In genomic region chr16:36941895-36942294, GRCm38 (mm10) we compare ENCODE assay signal across 22 mouse cellular contexts. TPM values are rescaled to one million over a fixed set of nuclear protein-coding genes. Genes with fewer than 3 reads are reported as not detected.
A peak's percentile ranks its signal among the peaks of the same experiment; 100 is the strongest.
DNase-seq lines count a peak whose midpoint lies in the region; ATAC-seq and TF ChIP-seq lines count a peak whose summit lies in the region.
"Had no signal": no experiment of that assay in that cellular context is flagged by ENCODE, and none has a peak within 500 bp of the region (broad histone marks: within the 10 kb centered on the region; RNA-seq: fewer than 3 reads in every experiment).

No protein-coding gene starts in this region.

- TF ChIP-seq CTCF in liver, adult 2 months (IDR thresholded peaks at IDR 0.05; ENCODE audit: low read depth, low read length), result no peak
- no peak for TF ChIP-seq CTCF in Patski (IDR thresholded peaks at IDR 0.05)

- no peaks in the 10 kb centered on the region for H3K36me3 ChIP-seq in forebrain, embryonic 14.5 days (ENCODE audit: control insufficient read depth, insufficient read depth, low read length)
- H3K36me3 ChIP-seq in forebrain, embryonic 12.5 days (replicated peaks), result no peaks in the 10 kb centered on the region
- no peaks in the 10 kb centered on the region; the same call in 1 of the 2 replicates for H3K36me3 ChIP-seq in liver, adult 2 months (ENCODE audit: control insufficient read depth, insufficient read depth, low read length)
- H3K36me3 ChIP-seq in macrophage (ENCODE audit: inconsistent target), result peaks cover 42% of the 10 kb centered on the region; the same call in 1 of the 2 replicates
- H3K36me3 ChIP-seq: embryonic facial prominence, embryonic 12.5 days; forebrain, embryonic 15.5 days; hindbrain, embryonic 12.5 days; liver, embryonic 12.5 days; midbrain, embryonic 13.5 days had no signal

- WGBS in forebrain, embryonic 14.5 days, result 31% methylated on average over 4 of the region's 4 CpGs
- 67% methylated on average over 4 of the region's 4 CpGs for WGBS in forebrain, embryonic 12.5 days
- 50% methylated on average over 4 of the region's 4 CpGs for WGBS in liver, adult 2 months
- WGBS in macrophage (ENCODE audit: missing documents), result 90% methylated on average over 4 of the region's 4 CpGs

- in situ Hi-C loops in Patski (cut with MboI; ENCODE audit: low pct_unique_long_range_greater_than_20kb), result no loop called here

- no peaks in the 10 kb centered on the region for H3K9me3 ChIP-seq in forebrain, embryonic 14.5 days (replicated peaks; ENCODE audit: control insufficient read depth, low read length)
- H3K9me3 ChIP-seq in forebrain, embryonic 12.5 days, result no peaks in the 10 kb centered on the region
- H3K9me3 ChIP-seq: embryonic facial prominence, embryonic 12.5 days; forebrain, embryonic 15.5 days; hindbrain, embryonic 12.5 days; liver, embryonic 12.5 days; midbrain, embryonic 13.5 days had no signal

- POLR2A ChIA-PET in Patski (lab: Charles Lee), result no interaction called here

- no peak for TF ChIP-seq POLR2A in liver, adult 2 months (IDR thresholded peaks at IDR 0.05; ENCODE audit: extremely low read depth, insufficient read depth, low read length)

- H3K27me3 ChIP-seq in forebrain, embryonic 14.5 days (replicated peaks; ENCODE audit: control insufficient read depth, insufficient read depth, low read length), result no peaks in the 10 kb centered on the region
- H3K27me3 ChIP-seq in forebrain, embryonic 12.5 days, result no peaks in the 10 kb centered on the region
- no peaks in the 10 kb centered on the region for H3K27me3 ChIP-seq in liver, adult 2 months (ENCODE audit: control insufficient read depth, insufficient read depth, low read length)
- no peaks in the 10 kb centered on the region for H3K27me3 ChIP-seq in Patski
- H3K27me3 ChIP-seq: embryonic facial prominence, embryonic 12.5 days; forebrain, embryonic 15.5 days; hindbrain, embryonic 12.5 days; liver, embryonic 12.5 days; midbrain, embryonic 13.5 days had no signal

- no peak overlapping the region for H3K4me2 ChIP-seq in forebrain, embryonic 14.5 days (ENCODE audit: low read length)
- H3K4me2 ChIP-seq in forebrain, embryonic 12.5 days, result no peak overlapping the region
- H3K4me2 ChIP-seq: embryonic facial prominence, embryonic 12.5 days; forebrain, embryonic 15.5 days; hindbrain, embryonic 12.5 days; liver, embryonic 12.5 days; midbrain, embryonic 13.5 days had no signal

- H3K4me1 ChIP-seq in forebrain, embryonic 14.5 days (ENCODE audit: control insufficient read depth, insufficient read depth, low read length), result peaks cover 4% of the 10 kb centered on the region; the same call in 1 of the 2 replicates
- H3K4me1 ChIP-seq in forebrain, embryonic 12.5 days, result peaks cover 8% of the 10 kb centered on the region
- H3K4me1 ChIP-seq in liver, adult 2 months (ENCODE audit: control insufficient read depth, insufficient read depth, low read length), result peaks cover 5% of the 10 kb centered on the region
- H3K4me1 ChIP-seq: embryonic facial prominence, embryonic 12.5 days had no signal

- H3K4me3 ChIP-seq in forebrain, embryonic 14.5 days (ENCODE audit: low read depth, low read length), result no peak overlapping the region
- no peak overlapping the region for H3K4me3 ChIP-seq in forebrain, embryonic 12.5 days (replicated peaks)
- H3K4me3 ChIP-seq in liver, adult 2 months (ENCODE audit: insufficient read depth, low read depth, low read length), result no peak overlapping the region
- H3K4me3 ChIP-seq in macrophage (ENCODE audit: inconsistent target), result no peak overlapping the region
- H3K4me3 ChIP-seq: embryonic facial prominence, embryonic 12.5 days; erythroblast, embryonic 14.5 days; forebrain, embryonic 15.5 days; hindbrain, embryonic 12.5 days; layer of hippocampus, adult 2 months; liver, embryonic 12.5 days; midbrain, embryonic 13.5 days had no signal

- no peak overlapping the region for H3K27ac ChIP-seq in forebrain, embryonic 14.5 days (ENCODE audit: low read depth, low read length)
- H3K27ac ChIP-seq in forebrain, embryonic 12.5 days, result no peak overlapping the region
- peak overlapping the region; percentile 29; the same call in 1 of the 2 replicates for H3K27ac ChIP-seq in liver, adult 2 months (replicated peaks; ENCODE audit: insufficient read depth, low read depth, low read length)
- H3K27ac ChIP-seq in macrophage, result peak overlapping the region; percentile 52
- H3K27ac ChIP-seq: embryonic facial prominence, embryonic 12.5 days; forebrain, embryonic 15.5 days; hindbrain, embryonic 12.5 days; layer of hippocampus, adult 2 months; liver, embryonic 12.5 days; midbrain, embryonic 13.5 days had no signal

- CTCF ChIA-PET in Patski (lab: Charles Lee), result no interaction called here

- H3K9ac ChIP-seq in forebrain, embryonic 14.5 days (ENCODE audit: low read length), result no peak overlapping the region
- H3K9ac ChIP-seq in forebrain, embryonic 12.5 days, result no peak overlapping the region
- no peak overlapping the region for H3K9ac ChIP-seq in liver, adult 2 months (ENCODE audit: low read depth, low read length)
- H3K9ac ChIP-seq: embryonic facial prominence, embryonic 12.5 days; forebrain, embryonic 15.5 days; hindbrain, embryonic 12.5 days; liver, embryonic 12.5 days; midbrain, embryonic 13.5 days had no signal

- peak; percentile 14 for DNase-seq in forebrain, embryonic 14.5 days (ENCODE audit: low spot score)
- DNase-seq in liver, adult 2 months (ENCODE audit: extremely low read depth, low read depth, low spot score), result peak; percentile 64
- DNase-seq in liver, result no peak
- peak; percentile 12 for DNase-seq in Patski (ENCODE audit: low read depth, low spot score)
- no peak for DNase-seq in kidney, adult 8-10 months
- DNase-seq in kidney, adult 11 months, result no peak
- DNase-seq: cerebellum, adult 9-11 months; gastrocnemius, postnatal 14 days; kidney, adult 18-20 months; layer of hippocampus, postnatal 36 days; right cerebral cortex, postnatal 25 days had no signal

- no peak for ATAC-seq in forebrain, embryonic 14.5 days
- ATAC-seq in forebrain, embryonic 12.5 days (ENCODE audit: low FRiP score), result no peak
- no peak for ATAC-seq in Patski
- ATAC-seq: forebrain, embryonic 15.5 days; liver, embryonic 12.5 days; midbrain, embryonic 13.5 days had no signal

- no peaks in the 10 kb centered on the region; the same call in 1 of the 2 replicates for H3K79me2 ChIP-seq in liver, adult 2 months (ENCODE audit: control insufficient read depth, insufficient read depth, low read length)
- H3K79me2 ChIP-seq in macrophage (ENCODE audit: inconsistent target), result peaks cover 100% of the 10 kb centered on the region

RNA-seq across cellular contexts. Expression of gene Hcls1, which starts 7.1 kb away (rescaled TPM):
- 1.2 and 1.4 TPM in 2 replicates for polyA plus RNA-seq in forebrain, embryonic 14.5 days (2014; fragmentation: Nextera tagmentation; extraction: Ambion mirVana)
- polyA plus RNA-seq in forebrain, embryonic 12.5 days (2016; fragmentation: Nextera tagmentation; extraction: Ambion mirVana), result 1.0 and 1.7 TPM in 2 replicates
- total RNA-seq in liver, adult 2 months (2014; rRNA removed), result 4.8 and 5.0 TPM in 2 replicates
- polyA plus RNA-seq in liver, adult 2 months (2012; rRNA removed), result 4.2 and 5.1 TPM in 2 replicates
- not detected for polyA plus RNA-seq in Patski (2021)
- total RNA-seq in macrophage (2018; cell fraction: chromatin; rRNA removed), result 100 to 1,000 TPM; 109 to 549 (median 220) TPM
- 100 to 1,000 TPM; 192 to 507 (median 307) TPM for total RNA-seq in macrophage (2018; cell fraction: cytosol; rRNA removed)
- 100 to 1,000 TPM; 120 to 448 (median 226) TPM for total RNA-seq in macrophage (2018; cell fraction: nucleus; rRNA removed)
- polyA plus RNA-seq in macrophage (2018), result 214 to 424 TPM (median 292 TPM) in 3 replicates
- polyA plus RNA-seq: C2C12 had no signal

RNA-seq across cellular contexts. Expression of gene Fbxo40, which starts 48.4 kb away (rescaled TPM):
- 0.18 and 0.23 TPM in 2 replicates for polyA plus RNA-seq in forebrain, embryonic 14.5 days (2014; fragmentation: Nextera tagmentation; extraction: Ambion mirVana)
- polyA plus RNA-seq in forebrain, embryonic 12.5 days (2016; fragmentation: Nextera tagmentation; extraction: Ambion mirVana), result 0.22 TPM in 1 of 2 replicates, not detected in the other
- total RNA-seq in liver, adult 2 months (2014; rRNA removed), result 0.07 and 0.37 TPM in 2 replicates
- 0.09 and 0.21 TPM in 2 replicates for polyA plus RNA-seq in liver, adult 2 months (2012; rRNA removed)
- 0.01 TPM for polyA plus RNA-seq in Patski (2021)
- under 1 TPM in 16 of 26 experiments, not detected in 10; 0.13 to 0.92 (median 0.40) TPM for total RNA-seq in macrophage (2018; cell fraction: chromatin; rRNA removed)
- total RNA-seq in macrophage (2018; cell fraction: cytosol; rRNA removed), result 1 to 10 TPM in 1 of 26 experiments, under 1 TPM in 25; 0.03 to 1.1 (median 0.12) TPM
- 1 to 10 TPM in 3 of 26 experiments, under 1 TPM in 18, not detected in 5; 0.07 to 1.7 (median 0.39) TPM for total RNA-seq in macrophage (2018; cell fraction: nucleus; rRNA removed)
- 0.03 TPM in 1 of 3 replicates, not detected in the others for polyA plus RNA-seq in macrophage (2018)
- total RNA-seq: layer of hippocampus, adult 2 months had no signal
- polyA plus RNA-seq: erythroblast, embryonic 14.5 days; forebrain, embryonic 15.5 days; midbrain, embryonic 13.5 days; stomach, embryonic 14.5 days had no signal

Comparison
In these comparisons a context has a peak if more than half of its experiments do, and no peak if none do; other contexts are left out.
1. DNase-seq: peak in forebrain, embryonic 14.5 days (single experiment), liver, adult 2 months (single experiment) and Patski (single experiment); none in liver (single experiment), kidney, adult 8-10 months (0 of 2) and kidney, adult 11 months (single experiment).
2. H3K27ac ChIP-seq: peak in liver, adult 2 months (single experiment) and macrophage (single experiment); none in forebrain, embryonic 14.5 days (single experiment) and forebrain, embryonic 12.5 days (single experiment).
3. RNA of gene Hcls1, which starts 7.1 kb away (polyA plus RNA-seq): 214 to 424 TPM in macrophage; 4.2 to 5.1 TPM in liver, adult 2 months, 1.0 to 1.7 TPM in forebrain, embryonic 12.5 days, 1.2 to 1.4 TPM in forebrain, embryonic 14.5 days and not detected in Patski (single experiment); every median in the first group is over 10 times any median in the second.